Mouse (Mus musculus) left cerebral cortex, postnatal 36 days (tissue): ENCODE measurements around the gene Cryzl2. TPM values are rescaled to one million over a fixed set of nuclear protein-coding genes. Genes with fewer than 3 reads are reported as not detected.

Experiments
- DNase-seq, 2 experiments: peaks; one replicate each; pipeline ENCODE4 v3.0.0; 2021 to 2022; ENCODE audit warnings: low spot score in 2 of 2, mixed read lengths in 1 of 2
- intact Hi-C: fragments of 180-260 bp; cut with DNase I; formaldehyde crosslinking; loops from one replicate; pipeline ENCODE4 v1.15.1; 2025
- total RNA-seq, 2 experiments: library from RNA; stranded (reverse); gene quantifications; 2 replicates each; pipeline ENCODE4 v1.2.3; 2021

Cryzl2 gene
- total RNA-seq, 2 experiments from 2014 or later = 4.8 TPM

DNA sequence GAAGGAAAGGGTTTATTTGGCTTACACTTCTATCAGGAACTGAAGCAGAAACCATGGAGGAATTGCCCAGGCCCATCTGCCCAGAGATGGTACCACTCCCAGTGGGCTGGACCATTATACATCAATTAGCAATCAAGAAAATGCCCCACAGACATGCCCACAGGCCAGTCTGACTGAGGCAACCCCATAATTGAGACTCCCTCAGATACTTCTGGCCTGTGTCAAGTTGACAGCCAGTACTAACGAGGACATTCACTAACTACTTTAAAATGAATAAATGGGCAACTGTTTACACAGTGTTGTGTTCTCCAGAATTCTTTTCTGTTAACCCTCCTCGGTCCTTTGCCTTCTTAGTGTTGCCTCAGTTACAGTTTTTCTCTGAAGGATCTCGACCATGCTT is 4.0 kb downstream of the Cryzl2 start:
- intact Hi-C loops = no loop called here

DNA sequence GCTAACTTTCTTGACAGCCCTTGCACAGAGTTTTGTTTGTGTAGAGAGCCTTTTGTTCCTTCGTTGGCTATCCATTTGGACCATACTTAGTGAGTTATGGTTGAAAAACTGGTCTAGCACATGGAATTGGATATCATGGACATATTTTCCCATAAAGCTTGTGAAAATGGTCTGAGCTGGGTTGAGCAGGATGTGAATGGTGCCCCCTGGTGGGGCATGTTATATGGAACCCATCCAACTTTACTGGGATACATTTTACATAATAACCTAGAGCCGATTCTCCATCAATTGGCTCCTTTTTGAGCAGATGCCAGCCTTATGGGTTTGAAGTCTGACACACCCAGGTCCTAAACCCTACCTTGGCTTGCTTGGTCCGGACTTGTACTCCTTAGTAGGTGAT is 6.8 kb downstream of the Cryzl2 start:
- intact Hi-C loops = no loop called here
- no peak for DNase-seq

More for the DNA sequence above, 4.0 kb downstream of the Cryzl2 start:
- no peak for DNase-seq

DNA sequence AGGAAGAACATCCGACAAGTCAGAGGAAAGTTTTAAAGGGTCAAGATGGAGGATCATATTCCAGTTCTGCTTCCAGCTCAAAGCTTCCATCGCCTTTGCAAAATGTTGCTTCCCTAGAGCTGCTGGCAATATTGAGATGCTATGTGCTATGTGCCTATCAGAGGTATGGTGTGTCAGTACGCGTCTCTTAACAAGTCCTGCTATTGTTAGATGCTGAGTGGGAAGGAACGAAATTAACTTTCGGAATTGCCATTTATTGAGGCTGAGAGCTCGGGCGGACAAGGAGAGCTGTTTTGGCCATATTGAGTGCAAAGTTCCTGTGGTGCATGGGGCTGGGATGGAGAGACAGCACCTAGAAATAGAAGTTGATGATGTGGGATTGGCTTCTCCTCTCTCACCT is 9.5 kb downstream of the Cryzl2 start:
- DNase-seq = no peak
- intact Hi-C loops = no loop called here

DNA sequence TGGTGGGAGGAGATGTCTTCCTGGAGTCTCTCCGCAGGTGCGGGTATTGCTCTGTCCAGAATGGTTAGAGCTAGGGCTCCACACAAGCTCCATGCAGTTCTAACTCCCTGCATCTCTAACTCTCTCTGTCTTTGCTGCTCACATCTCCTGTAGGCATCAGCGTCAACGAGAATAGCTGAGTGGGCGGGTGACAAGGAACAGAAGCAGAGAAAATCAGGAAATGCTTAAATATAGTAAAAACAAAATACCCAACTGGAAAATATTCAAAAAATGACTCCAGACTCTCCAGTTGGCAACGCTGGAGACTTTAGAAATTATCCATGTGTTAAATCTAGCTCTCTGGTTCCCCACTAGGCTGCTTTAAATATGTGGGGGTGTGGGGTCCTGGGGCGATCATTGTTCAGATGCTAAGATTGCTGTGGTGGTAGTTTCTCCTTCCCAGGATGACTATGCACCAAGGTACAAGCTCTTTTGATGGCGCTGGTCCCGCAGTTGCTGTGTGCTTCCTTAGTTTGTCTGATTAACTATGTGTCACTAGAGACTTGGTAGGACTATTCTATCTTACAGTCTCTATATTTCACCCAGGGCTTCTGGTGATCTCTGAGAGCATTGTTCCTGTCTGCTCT is 12.5 kb downstream of the Cryzl2 start:
- intact Hi-C loops = loop anchor here (2.0 kb wide), 1 partner anchor 48 kb away; no protein-coding TSS in a partner anchor
- peak; percentile 58 to 68 for DNase-seq

DNA sequence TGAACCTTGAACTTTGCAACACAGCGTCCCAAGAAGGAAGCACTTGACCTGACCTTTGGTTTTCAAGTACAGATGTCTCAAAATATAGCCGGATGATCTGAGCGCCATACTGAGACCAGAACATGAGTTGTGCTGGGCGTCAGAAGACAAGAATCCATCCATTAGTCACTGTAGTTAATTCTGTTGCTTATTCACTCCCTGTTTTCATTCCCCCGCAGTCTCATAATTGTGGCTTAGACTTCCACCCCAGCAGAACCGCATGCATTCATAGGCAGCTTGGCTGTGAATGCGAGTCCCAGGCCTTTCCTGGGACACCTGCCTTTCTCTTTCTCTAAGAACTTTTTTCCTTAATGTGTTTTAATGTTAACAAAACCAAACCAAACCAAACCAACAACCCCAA is 14.3 kb downstream of the Cryzl2 start:
- intact Hi-C loops = no loop called here
- DNase-seq = no peak

DNA sequence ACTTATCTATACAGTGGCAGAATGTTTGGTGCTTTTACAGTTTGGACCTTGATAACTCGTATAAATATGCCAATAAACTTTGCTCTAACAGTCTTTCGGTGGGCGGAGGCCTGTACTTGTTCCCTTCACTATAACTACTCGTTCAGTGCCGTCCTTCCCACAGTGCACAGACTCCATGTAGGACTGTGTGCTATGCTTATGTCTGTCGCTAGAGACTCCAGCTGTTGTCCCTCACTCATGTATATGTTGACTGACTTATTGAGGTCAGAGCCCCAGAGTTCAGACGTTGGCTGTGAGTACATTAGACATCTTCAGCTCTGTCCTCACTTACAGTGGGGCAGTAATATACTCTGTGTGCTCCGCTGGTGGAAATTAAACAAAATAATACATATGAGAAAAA is 16.5 kb downstream of the Cryzl2 start:
- intact Hi-C loops = no loop called here
- DNase-seq = no peak

DNA sequence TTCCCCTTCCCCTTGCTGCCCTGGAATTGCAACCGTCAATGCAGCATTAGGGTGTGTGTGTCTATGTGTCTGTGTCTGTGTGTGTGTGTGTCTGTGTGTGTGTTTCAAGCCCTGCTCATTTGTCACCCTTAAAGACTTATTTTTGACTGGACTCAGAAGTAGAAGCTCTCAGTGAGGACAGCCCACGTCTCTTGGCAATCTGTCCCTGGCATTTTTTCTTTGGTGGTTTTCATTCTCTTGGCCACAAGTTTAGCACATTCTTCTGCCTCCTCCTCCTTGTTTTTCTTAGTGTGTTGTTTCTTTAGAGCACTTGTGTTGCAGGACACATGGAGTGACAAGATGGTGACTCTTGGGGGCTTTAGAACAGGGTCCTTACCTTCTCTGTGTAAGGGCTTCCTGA is 17.9 kb downstream of the Cryzl2 start:
- intact Hi-C loops = no loop called here
- DNase-seq = peak in 1 of 2 experiments; percentile 36

DNA sequence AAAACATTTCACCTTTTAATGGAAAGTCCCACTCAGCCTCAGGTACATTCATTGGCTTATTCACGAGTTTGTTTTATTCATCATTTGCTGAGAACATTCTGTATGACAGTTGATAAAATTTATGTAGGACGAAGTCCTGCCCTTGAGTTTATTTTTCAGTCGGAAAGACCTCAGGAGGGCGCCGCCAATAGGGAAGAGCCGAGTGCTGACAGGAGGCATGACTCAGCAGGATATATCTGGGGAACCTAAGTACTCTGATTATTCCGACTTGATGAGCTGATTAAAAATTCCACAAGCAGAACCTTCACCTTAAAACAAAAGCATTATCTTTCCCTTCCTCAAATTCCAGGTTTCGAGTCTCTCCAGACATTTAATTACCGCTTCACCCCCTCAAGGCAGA is 21.7 kb downstream of the Cryzl2 start:
- intact Hi-C loops = no loop called here
- DNase-seq = no peak

DNA sequence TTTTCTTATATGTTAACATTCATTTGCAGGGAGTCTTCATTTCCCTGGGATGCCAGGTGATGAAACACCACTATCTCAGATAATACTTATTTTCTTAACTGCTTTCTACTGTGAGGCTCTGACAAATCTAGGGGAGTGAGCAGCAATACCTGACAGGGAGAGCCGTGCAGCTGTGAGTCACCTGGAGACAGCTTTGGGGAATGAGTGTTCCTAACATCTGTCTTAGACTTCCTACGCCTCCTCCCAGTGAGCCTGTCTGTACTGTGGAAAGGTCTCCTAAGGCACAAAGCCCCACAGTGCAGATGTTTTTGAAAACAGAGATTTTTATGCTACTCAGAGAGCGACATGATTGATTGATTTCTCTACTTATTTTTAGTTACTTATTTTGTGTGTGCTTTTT is 22.5 kb downstream of the Cryzl2 start:
- intact Hi-C loops = no loop called here
- no peak for DNase-seq

DNA sequence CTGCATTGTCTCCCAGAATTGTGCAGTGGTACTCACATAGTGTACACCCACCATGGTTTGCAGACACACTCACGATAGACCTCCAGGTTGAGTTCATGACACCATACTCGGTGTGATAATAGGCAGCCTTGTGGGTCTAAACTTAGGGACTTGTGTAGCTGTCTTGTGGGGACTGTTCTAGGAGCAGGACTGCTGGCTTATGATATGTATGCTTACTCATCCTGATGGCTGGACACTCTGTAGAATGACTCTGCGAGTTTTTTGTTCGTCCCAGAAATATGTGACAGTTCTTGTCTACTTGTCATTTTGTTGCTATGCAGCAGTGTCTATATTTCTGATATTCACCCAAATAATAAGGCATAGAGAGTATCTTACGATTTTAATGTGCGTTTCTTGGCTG is 23.3 kb downstream of the Cryzl2 start:
- no peak for DNase-seq
- intact Hi-C loops = no loop called here

DNA sequence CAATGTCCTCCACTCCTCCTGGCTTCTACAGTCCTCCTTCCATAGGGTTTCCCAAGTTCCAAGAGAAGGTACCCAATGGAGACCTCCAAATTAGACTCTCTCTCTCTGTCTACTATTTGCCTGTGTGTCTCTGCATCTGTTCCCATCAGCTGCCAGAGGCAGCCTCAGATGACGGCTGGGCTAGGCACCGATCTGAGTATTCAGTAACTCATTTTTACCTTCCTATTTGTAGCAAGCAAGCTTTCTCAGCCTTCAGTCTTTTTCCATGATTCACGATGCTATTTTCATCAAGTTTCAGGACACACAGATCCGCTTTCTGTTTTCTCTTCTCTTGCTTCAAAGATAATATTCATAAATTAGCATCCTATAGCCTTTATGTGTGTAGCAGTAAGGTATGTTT is 25.8 kb downstream of the Cryzl2 start:
- intact Hi-C loops = no loop called here
- DNase-seq = peak; percentile 33 to 39

DNA sequence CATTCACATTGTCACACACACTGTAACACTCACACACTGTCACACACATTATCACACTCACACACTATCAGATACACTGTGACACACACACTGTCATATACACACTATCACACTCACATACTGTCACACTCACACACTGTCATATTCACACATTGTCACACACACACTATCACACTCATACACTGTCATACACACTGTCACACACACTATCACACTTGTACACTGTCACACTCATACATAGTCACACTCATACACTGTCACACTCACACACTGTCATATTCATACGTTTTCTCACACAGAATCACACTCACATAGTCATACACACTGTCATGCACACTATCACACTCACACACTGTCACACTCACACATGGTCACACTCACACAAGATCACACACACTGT is 42.3 kb downstream of the Cryzl2 start:
- no peak for DNase-seq
- intact Hi-C loops = no loop called here

DNA sequence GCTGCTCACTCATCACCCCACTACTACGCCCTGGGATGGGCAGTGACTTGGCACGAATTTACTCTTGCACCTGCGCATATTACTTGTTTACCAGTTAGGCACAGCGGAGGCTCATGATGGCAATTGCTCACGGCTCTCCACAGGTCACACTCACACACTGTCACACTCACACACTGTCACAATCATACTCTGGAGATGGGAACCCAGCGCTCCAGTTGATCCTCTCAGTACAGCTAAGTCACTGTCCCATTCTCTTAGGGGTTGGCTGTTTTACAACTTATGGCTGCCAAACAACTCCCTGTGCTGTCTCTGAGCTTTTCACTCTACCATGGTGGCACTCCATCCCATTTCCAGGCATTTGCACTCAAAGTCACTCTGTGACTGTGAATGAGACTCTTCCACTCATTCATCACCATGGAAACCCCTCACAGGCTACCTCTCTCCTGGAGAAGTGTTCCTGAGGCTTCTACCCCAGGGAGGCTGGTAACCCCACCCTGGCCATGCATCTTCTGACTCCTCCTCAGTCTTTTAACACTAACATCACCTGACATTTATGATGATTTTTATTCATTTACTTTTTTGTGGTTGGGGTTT is 43.1 kb downstream of the Cryzl2 start:
- DNase-seq = no peak
- intact Hi-C loops = no loop called here

DNA sequence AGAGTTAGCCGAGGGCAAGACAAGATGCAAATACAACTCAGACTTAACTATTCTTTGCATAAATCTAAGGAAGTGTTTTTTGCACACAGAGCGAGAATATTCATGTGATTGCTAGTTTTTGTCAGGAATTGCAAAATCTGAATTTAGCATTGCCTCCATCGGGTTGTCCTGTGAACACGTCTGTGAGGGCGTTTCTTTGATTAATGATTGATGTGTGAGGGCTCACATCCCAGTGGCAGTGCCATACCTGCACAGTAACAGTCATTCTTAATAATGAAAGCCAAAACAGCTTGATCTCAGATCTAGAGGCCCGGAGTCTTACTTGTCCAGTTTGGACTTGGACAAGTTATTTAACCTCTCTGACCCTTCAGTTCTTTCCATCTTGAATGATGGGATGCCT is 44.7 kb downstream of the Cryzl2 start:
- intact Hi-C loops = no loop called here
- DNase-seq = no peak

DNA sequence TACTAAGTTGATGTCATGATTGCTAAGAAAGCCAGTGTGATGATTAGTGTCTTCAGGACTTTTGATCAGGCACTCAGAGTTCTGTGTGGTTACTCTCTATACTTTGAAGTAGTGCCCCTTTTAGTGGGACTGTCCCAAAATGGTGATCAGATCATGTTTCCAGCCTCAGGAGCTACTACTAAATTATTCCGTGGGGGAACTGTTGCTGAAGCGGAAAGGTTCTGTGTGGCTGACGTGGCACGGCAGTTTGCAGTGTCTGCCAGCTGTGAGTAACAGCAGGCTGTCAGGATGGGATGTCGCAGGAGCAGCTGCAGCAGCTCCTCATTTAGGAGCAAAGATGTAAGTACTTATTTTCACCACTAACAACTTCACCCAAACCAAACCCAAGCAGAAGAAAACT is 48.1 kb downstream of the Cryzl2 start, which contains the start of gene Sec16b:
Gene Sec16b (plus strand): TSS at position 207 of the 400 bp plus-strand sequence.
- intact Hi-C loops = no loop called here
- no peak for DNase-seq

DNA sequence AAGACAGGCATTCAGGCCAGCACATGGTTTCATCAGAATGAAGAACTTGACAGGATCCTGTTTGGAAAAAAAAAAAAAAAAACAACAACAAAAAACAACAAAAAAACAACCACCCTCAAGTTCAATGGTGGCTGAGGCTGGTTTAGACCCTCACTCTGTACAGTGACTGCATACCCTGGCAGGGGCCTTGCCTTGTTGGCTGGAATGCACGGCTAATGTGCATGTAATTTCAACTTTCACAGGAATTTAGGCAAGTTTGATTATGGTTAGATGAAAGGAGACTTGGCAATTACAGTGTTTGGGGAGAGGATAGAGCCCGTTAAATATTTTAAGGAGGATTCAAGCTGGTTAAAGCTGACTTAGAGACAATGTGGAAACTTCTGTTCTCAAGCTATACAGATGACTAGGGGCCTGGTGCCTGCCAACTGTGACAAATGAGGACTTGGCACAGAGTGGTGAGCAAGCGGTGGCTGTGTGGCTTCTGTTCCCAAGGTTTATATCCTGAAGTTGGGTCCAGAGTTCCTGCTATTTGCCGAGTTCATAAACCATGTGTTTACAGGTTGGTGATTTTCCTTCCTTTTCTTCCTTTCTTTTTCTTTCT is 48.7 kb downstream of the Cryzl2 start:
- no peak for DNase-seq
- intact Hi-C loops = no loop called here

DNA sequence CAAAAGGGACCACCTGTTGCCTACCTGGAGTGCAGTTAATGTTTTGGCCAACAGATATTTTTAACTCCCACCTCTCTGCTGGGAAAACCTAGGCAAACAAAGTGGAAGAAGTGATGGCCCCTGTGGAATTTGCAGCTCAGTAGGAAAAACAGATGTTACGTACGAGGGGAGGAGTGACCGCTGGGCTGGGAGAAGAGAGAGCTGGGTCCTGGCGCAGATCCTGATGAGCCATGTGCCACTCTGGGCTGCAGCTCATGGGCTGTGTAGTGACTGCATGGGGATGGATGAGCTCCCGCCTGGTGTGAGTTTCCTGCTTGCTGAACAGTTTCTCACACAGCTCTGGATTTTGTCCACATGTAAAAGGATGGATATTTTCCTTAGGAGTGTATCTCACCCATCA is 49.4 kb downstream of the Cryzl2 start:
- intact Hi-C loops = no loop called here
- DNase-seq = no peak

DNA sequence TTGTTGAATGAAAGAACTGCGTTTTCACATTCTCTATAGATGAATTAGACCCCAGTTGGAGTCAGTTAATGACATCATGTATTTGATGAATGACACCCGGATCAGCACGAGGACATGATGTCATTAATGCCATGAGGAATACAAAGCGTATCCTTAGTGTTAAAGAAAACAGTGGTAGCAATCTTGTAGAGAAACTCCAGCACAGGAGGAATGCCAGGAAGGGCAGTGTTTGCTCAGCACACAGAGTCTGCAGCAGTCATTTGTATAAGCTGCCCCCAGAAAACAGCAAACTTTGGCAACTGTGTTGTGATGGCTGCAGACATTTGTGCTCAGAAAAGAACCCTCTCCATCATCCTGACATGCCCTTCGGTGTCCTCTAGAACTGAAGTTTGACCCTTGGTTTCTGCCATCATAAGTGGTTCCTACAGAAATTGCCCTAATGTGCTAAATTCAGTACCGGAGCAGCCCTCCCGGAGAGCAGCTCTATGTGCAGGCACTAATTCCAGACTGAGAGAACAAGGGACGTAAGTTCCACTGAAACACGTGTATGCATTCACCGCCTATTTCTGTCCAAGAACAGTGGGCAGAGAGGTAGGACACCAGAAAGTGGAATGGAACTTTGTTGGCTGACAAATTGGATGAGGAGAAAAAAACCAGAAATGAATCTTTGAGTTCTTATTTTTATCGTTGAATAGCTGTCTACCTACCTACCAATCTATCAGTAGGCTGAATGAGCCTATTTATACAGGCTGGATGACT is 54.5 kb downstream of the Cryzl2 start:
- no peak for DNase-seq
- intact Hi-C loops = loop anchor here (5.0 kb wide), 1 partner anchor 101 kb away; the partner anchor contains the start of gene Rasal2

DNA sequence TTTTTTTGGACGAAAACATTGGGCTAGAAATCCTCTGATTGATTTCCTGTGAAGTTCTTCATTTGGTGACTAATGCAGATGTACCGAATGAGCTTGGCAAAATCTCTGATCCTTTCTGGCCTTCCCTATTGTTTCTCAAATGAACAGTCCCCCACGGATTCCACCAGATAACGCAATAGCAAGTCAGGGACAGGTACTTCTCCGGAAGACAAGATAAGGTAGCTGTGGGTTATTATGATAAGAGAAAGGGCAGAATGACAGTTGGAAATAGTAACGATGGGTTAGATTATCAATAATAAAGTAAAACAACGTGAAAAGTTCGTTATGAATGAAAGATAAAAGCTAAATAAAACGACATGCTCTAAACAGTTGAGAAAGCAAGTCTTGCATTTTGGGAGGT is 55.2 kb downstream of the Cryzl2 start:
- no peak for DNase-seq
- intact Hi-C loops = loop anchor here (5.0 kb wide), 1 partner anchor 101 kb away; the partner anchor contains the start of gene Rasal2

DNA sequence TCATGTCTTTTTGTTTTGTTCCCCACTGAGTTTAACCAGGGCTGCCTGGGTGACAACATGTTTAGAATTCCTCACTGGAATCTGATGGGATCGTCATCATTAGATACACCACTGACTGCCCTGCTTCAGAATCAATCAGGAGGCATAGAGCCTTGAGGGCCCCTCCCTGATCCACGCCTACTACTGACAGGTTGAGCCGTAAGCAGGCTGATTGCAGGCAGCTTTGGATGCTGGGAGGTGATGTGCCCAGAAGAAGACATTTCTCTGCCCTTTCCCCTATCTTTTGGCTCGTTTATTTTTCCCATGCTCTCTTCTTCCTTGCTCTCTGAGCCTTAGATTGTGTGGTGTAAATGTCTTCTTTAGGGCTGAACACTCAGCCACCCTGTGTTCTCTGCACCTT is 55.9 kb downstream of the Cryzl2 start:
- intact Hi-C loops = loop anchor here (5.0 kb wide), 1 partner anchor 102 kb away; the partner anchor contains the start of gene Rasal2
- no peak for DNase-seq
